Mouse (Mus musculus) hindbrain, embryonic 11.5 days (tissue): ENCODE measurements around the gene Stard3. TPM values are rescaled to one million over a fixed set of nuclear protein-coding genes. Genes with fewer than 3 reads are reported as not detected.
A peak's percentile ranks its signal among the peaks of the same experiment; 100 is the strongest.

Experiments
- ATAC-seq: fragments of 200-750 bp; cut with Nextera tagmentation; 2 replicates; pipeline ENCODE4 v1.8.0; 2017; ENCODE audit warnings: mild to moderate bottlenecking, moderate TSS enrichment, moderate library complexity; ENCODE audit not compliant: low FRiP score
- DNase-seq: peaks from one replicate; pipeline ENCODE4 v3.0.0-alpha.2; 2015; ENCODE audit warnings: low spot score
- H3K27ac ChIP-seq: fragments of 300-500 bp; sonication (generic); 2 replicates; pipeline ENCODE4 v1.5.1; 2014; ENCODE audit warnings: mild to moderate bottlenecking, low read depth, low read length
- H3K27me3 ChIP-seq: fragments of 300-500 bp; sonication (generic); 2 replicates; pipeline ENCODE4 v1.6.1; 2014; ENCODE audit warnings: mild to moderate bottlenecking, low read length, moderate library complexity, mixed read lengths; ENCODE audit not compliant: control insufficient read depth, insufficient read depth
- H3K36me3 ChIP-seq: fragments of 300-500 bp; sonication (generic); 2 replicates; pipeline ENCODE4 v1.6.1; 2014; ENCODE audit warnings: mild to moderate bottlenecking, low read length, moderate library complexity, mixed read lengths; ENCODE audit not compliant: control insufficient read depth, insufficient read depth
- H3K4me1 ChIP-seq: fragments of 300-500 bp; sonication (generic); replicated peaks from 2 replicates; pipeline ENCODE4 v1.6.1; 2014; ENCODE audit warnings: low read length, mixed read lengths; ENCODE audit not compliant: control insufficient read depth, insufficient read depth
- H3K4me2 ChIP-seq: fragments of 300-500 bp; sonication (generic); replicated peaks from 2 replicates; pipeline ENCODE4 v1.6.1; 2014; ENCODE audit warnings: mild to moderate bottlenecking, low read depth, low read length
- H3K4me3 ChIP-seq: fragments of 300-500 bp; sonication (generic); 2 replicates; pipeline ENCODE4 v1.5.1; 2014; ENCODE audit warnings: low read depth, low read length
- H3K9ac ChIP-seq: fragments of 300-500 bp; sonication (generic); 2 replicates; pipeline ENCODE4 v1.6.1; 2014; ENCODE audit warnings: low read depth, low read length
- H3K9me3 ChIP-seq: fragments of 300-500 bp; sonication (generic); 2 replicates; pipeline ENCODE4 v1.6.1; 2016; ENCODE audit warnings: low read length; ENCODE audit not compliant: control insufficient read depth
- WGBS: fragments of 180-500 bp; shearing (Covaris S2); extraction: QIAGEN DNeasy Blood & Tissue Kit; methylation state at CpG from one replicate; pipeline ENCODE4 v1.1.7; 2014; 5-methylcytosine and 5-hydroxymethylcytosine counted together
- polyA plus RNA-seq: library from polyadenylated mRNA; unstranded; fragments of >200 nt; fragmentation: Nextera tagmentation; extraction: Ambion mirVana; gene quantifications from 2 replicates; pipeline ENCODE4 v1.2.1, GENCODE M21; 2014

The Stard3 gene
- polyA plus RNA-seq, 1 experiment from 2014 or later: 43.2 TPM

- ATAC-seq (no peak), DNase-seq (peak; percentile 30)
- Histone ChIP-seq H3K4me3 (no peak overlapping the region; the same call in 1 of the 2 replicates), H3K27ac (no peak overlapping the region), H3K36me3 (no peaks in the 10 kb centered on the region), H3K4me2 (no peak overlapping the region), H3K9me3 (no peaks in the 10 kb centered on the region), H3K4me1 (peaks cover 11% of the 10 kb centered on the region), H3K9ac (no peak overlapping the region), H3K27me3 (peaks cover 80% of the 10 kb centered on the region)
- WGBS: under 1% methylated on average over 9 of the region's 9 CpGs
Observed at GRCm38 (mm10) chr11:98349308-98349707, 8.9 kb upstream of the Stard3 start.

GRCm38 (mm10) chr11:98352272-98352990 is 5.7 kb upstream of the Stard3 start:
- peaks cover 11% of the 10 kb centered on the region for H3K4me1 ChIP-seq
- WGBS: 79% methylated on average over 18 of the region's 18 CpGs
- no peaks in the 10 kb centered on the region for H3K36me3 ChIP-seq
- no peaks in the 10 kb centered on the region for H3K9me3 ChIP-seq
- H3K27ac ChIP-seq: no peak overlapping the region
- ATAC-seq (no peak), DNase-seq (no peak)
- peaks cover 57% of the 10 kb centered on the region for H3K27me3 ChIP-seq
- no peak overlapping the region for H3K9ac ChIP-seq
- no peak overlapping the region for H3K4me2 ChIP-seq
- no peak overlapping the region for H3K4me3 ChIP-seq

GRCm38 (mm10) chr11:98353651-98354211 is 4.4 kb upstream of the Stard3 start:
- Histone ChIP-seq H3K4me2 (no peak overlapping the region), H3K27ac (no peak overlapping the region), H3K4me1 (peaks cover 3% of the 10 kb centered on the region), H3K4me3 (no peak overlapping the region), H3K36me3 (no peaks in the 10 kb centered on the region), H3K27me3 (peaks cover 44% of the 10 kb centered on the region), H3K9ac (no peak overlapping the region), H3K9me3 (no peaks in the 10 kb centered on the region)
- ATAC-seq (no peak), DNase-seq (no peak)
- WGBS: 43% methylated on average over 8 of the region's 8 CpGs

GRCm38 (mm10) chr11:98354445-98354844 is 3.7 kb upstream of the Stard3 start:
- Histone ChIP-seq H3K4me3 (no peak overlapping the region), H3K27me3 (peaks cover 37% of the 10 kb centered on the region), H3K4me2 (no peak overlapping the region), H3K9me3 (no peaks in the 10 kb centered on the region), H3K27ac (no peak overlapping the region), H3K4me1 (peaks cover 4% of the 10 kb centered on the region), H3K36me3 (no peaks in the 10 kb centered on the region), H3K9ac (no peak overlapping the region)
- DNase-seq: no peak
- ATAC-seq: no peak
- WGBS: 64% methylated on average over 14 of the region's 14 CpGs

- 11% methylated on average over 6 of the region's 6 CpGs for WGBS
- H3K9ac ChIP-seq: no peak overlapping the region
- peaks cover 9% of the 10 kb centered on the region for H3K4me1 ChIP-seq
- H3K4me3 ChIP-seq: no peak overlapping the region
- H3K4me2 ChIP-seq: no peak overlapping the region
- ATAC-seq (no peak), DNase-seq (peak; percentile 85)
- no peaks in the 10 kb centered on the region for H3K9me3 ChIP-seq
- H3K27me3 ChIP-seq: peaks cover 23% of the 10 kb centered on the region
- H3K27ac ChIP-seq: no peak overlapping the region
- H3K36me3 ChIP-seq: no peaks in the 10 kb centered on the region
Observed at GRCm38 (mm10) chr11:98355732-98356299, 2.4 kb upstream of the Stard3 start.

- H3K27me3 ChIP-seq: peaks cover 15% of the 10 kb centered on the region
- H3K9ac ChIP-seq: no peak overlapping the region
- WGBS: 85% methylated on average over 7 of the region's 7 CpGs
- no peaks in the 10 kb centered on the region for H3K9me3 ChIP-seq
- no peak overlapping the region for H3K27ac ChIP-seq
- DNase-seq (no peak), ATAC-seq (no peak)
- no peak overlapping the region for H3K4me3 ChIP-seq
- no peaks in the 10 kb centered on the region for H3K36me3 ChIP-seq
- H3K4me2 ChIP-seq: no peak overlapping the region
- peaks cover 19% of the 10 kb centered on the region for H3K4me1 ChIP-seq
Observed at GRCm38 (mm10) chr11:98356625-98357394, 1.4 kb upstream of the Stard3 start.

- H3K4me1 ChIP-seq: peaks cover 24% of the 10 kb centered on the region
- peak overlapping the region; percentile 65; the same call in 1 of the 2 replicates for H3K27ac ChIP-seq
- H3K27me3 ChIP-seq: peaks cover 8% of the 10 kb centered on the region
- H3K9ac ChIP-seq: peak overlapping the region; percentile 15; the same call in 1 of the 2 replicates
- ATAC-seq (0 out of 2 replicates have a peak, but pooled peaks have one; percentile 21), DNase-seq (no peak)
- peak overlapping the region; percentile 58 for H3K4me3 ChIP-seq
- WGBS: 12% methylated on average over 13 of the region's 13 CpGs
- peak overlapping the region; percentile 65 for H3K4me2 ChIP-seq
- H3K9me3 ChIP-seq: no peaks in the 10 kb centered on the region
- H3K36me3 ChIP-seq: no peaks in the 10 kb centered on the region
Observed at GRCm38 (mm10) chr11:98357396-98358160, 590 bp upstream of the Stard3 start.
